Mouse (Mus musculus) MEL (cell line): ENCODE measurements around the gene Id3. TPM values are rescaled to one million over a fixed set of nuclear protein-coding genes. Genes with fewer than 3 reads are reported as not detected.

Experiments used
- DNase-seq: peaks from one replicate; pipeline ENCODE4 v3.0.0; 2011; ENCODE audit warnings: low read depth, low spot score
- H3K27ac ChIP-seq: 2 replicates; pipeline ENCODE4 v1.5.1; 2012; ENCODE audit warnings: low read depth, mild to moderate bottlenecking, control low read depth, low read length, moderate library complexity; ENCODE audit not compliant: control insufficient read depth
- H3K27me3 ChIP-seq, 2 experiments: fragments of 150-350 bp in 1 of 2; sonication (generic) in 1 of 2; 2 replicates each; pipeline ENCODE4 v1.6.1; 2012; ENCODE audit warnings: low read length in 2 of 2, mild to moderate bottlenecking in 2 of 2, improper control_type of control experiment in 1 of 2, moderate library complexity in 1 of 2; ENCODE audit not compliant: insufficient read depth in 2 of 2, control insufficient read depth in 1 of 2
- H3K36me3 ChIP-seq, 2 experiments: 2 replicates each; pipeline ENCODE4 v1.6.1; 2012 to 2014; ENCODE audit warnings: low read length in 2 of 2, improper control_type of control experiment in 1 of 2, inconsistent platforms in 1 of 2, mild to moderate bottlenecking in 1 of 2; ENCODE audit not compliant: insufficient read depth in 2 of 2, control insufficient read depth in 1 of 2
- H3K4me1 ChIP-seq, 2 experiments: fragments of 150-350 bp in 1 of 2; sonication (generic) in 1 of 2; 2 replicates each; pipeline ENCODE4 v1.6.1; 2012; ENCODE audit warnings: low read length in 2 of 2, improper control_type of control experiment in 1 of 2, mild to moderate bottlenecking in 1 of 2; ENCODE audit not compliant: insufficient read depth in 2 of 2, control insufficient read depth in 1 of 2
- H3K4me3 ChIP-seq, 2 experiments: fragments of 150-350 bp in 1 of 2; sonication (generic) in 1 of 2; 2 replicates each; pipeline ENCODE4 v1.5.1; 2012; ENCODE audit warnings: low read depth in 2 of 2, low read length in 2 of 2, mild to moderate bottlenecking in 2 of 2, moderate library complexity in 2 of 2, control low read depth in 1 of 2, improper control_type of control experiment in 1 of 2; ENCODE audit not compliant: control insufficient read depth in 1 of 2, insufficient read depth in 1 of 2
- H3K79me2 ChIP-seq: 2 replicates; pipeline ENCODE4 v1.6.1; 2012; ENCODE audit warnings: mild to moderate bottlenecking, low read length, moderate library complexity; ENCODE audit not compliant: control insufficient read depth, poor library complexity, insufficient read depth
- H3K9ac ChIP-seq: 2 replicates; pipeline ENCODE4 v1.6.1; 2012; ENCODE audit warnings: low read depth, mild to moderate bottlenecking, control low read depth, low read length, moderate library complexity; ENCODE audit not compliant: control insufficient read depth, poor library complexity, severe bottlenecking
- H3K9me3 ChIP-seq: fragments of 150-350 bp; sonication (generic); replicated peaks from 2 replicates; pipeline ENCODE4 v1.6.1; 2012; ENCODE audit warnings: mild to moderate bottlenecking, low read length, improper control_type of control experiment, moderate library complexity; ENCODE audit not compliant: insufficient read depth
- BHLHE40 ChIP-seq: IDR thresholded peaks from 2 replicates; pipeline ENCODE4 v1.6.1; 2012; ENCODE audit warnings: low read depth, mild to moderate bottlenecking, inconsistent platforms, low read length, improper control_type of control experiment, borderline replicate concordance
- CHD1 ChIP-seq: IDR thresholded peaks from 2 replicates; pipeline ENCODE4 v1.6.1; 2012; ENCODE audit warnings: low read depth, mild to moderate bottlenecking, inconsistent platforms, low read length, improper control_type of control experiment
- CTCF ChIP-seq, 3 experiments: IDR thresholded peaks in 2 of 3; conservative IDR thresholded peaks in 1 of 3; 2 replicates each; pipeline ENCODE4 v1.5.1; 2011 to 2012; ENCODE audit warnings: low read length in 3 of 3, low read depth in 2 of 3, mild to moderate bottlenecking in 2 of 3, improper control_type of control experiment in 1 of 3, inconsistent platforms in 1 of 3, mixed read lengths in 1 of 3, moderate library complexity in 1 of 3; ENCODE audit not compliant: control insufficient read depth in 1 of 3, insufficient read depth in 1 of 3, poor library complexity in 1 of 3, severe bottlenecking in 1 of 3
- HCFC1 ChIP-seq: IDR thresholded peaks from 2 replicates; pipeline ENCODE4 v1.6.1; 2012; ENCODE audit warnings: low read depth, mild to moderate bottlenecking, inconsistent platforms, low read length, improper control_type of control experiment, moderate library complexity
- JUND ChIP-seq: IDR thresholded peaks from 2 replicates; pipeline ENCODE4 v1.6.1; 2011; ENCODE audit warnings: low read depth, mild to moderate bottlenecking, improper control_type of control experiment, low read length
- KAT2A ChIP-seq: conservative IDR thresholded peaks from 2 replicates; pipeline ENCODE4 v1.6.1; 2012; ENCODE audit warnings: low read depth, low read length, improper control_type of control experiment, inconsistent platforms
- MEF2A ChIP-seq: IDR thresholded peaks from 2 replicates; pipeline ENCODE4 v1.6.1; 2014; ENCODE audit warnings: low read depth, mild to moderate bottlenecking, inconsistent platforms, low read length, improper control_type of control experiment; ENCODE audit not compliant: poor library complexity, insufficient replicate concordance, severe bottlenecking; ENCODE audit errors: extremely low read depth
- NELFE ChIP-seq: IDR thresholded peaks from 2 replicates; pipeline ENCODE4 v1.6.1; 2011; ENCODE audit warnings: low read depth, low read length, improper control_type of control experiment
- NRF1 ChIP-seq: IDR thresholded peaks from 2 replicates; pipeline ENCODE4 v1.6.1; 2014; ENCODE audit warnings: low read depth, mild to moderate bottlenecking, inconsistent platforms, low read length, improper control_type of control experiment, moderate library complexity; ENCODE audit not compliant: poor library complexity, insufficient read depth, severe bottlenecking
- RAD21 ChIP-seq: IDR thresholded peaks from 2 replicates; pipeline ENCODE4 v1.6.1; 2011; ENCODE audit warnings: mild to moderate bottlenecking, low read depth, low read length, improper control_type of control experiment
- SMC3 ChIP-seq: IDR thresholded peaks from 2 replicates; pipeline ENCODE4 v1.6.1; 2011; ENCODE audit warnings: low read depth, low read length, improper control_type of control experiment
- UBTF ChIP-seq: IDR thresholded peaks from 2 replicates; pipeline ENCODE4 v1.6.1; 2012; ENCODE audit warnings: low read depth, mild to moderate bottlenecking, inconsistent platforms, low read length, improper control_type of control experiment, moderate library complexity, borderline replicate concordance; ENCODE audit not compliant: insufficient read depth
- USF2 ChIP-seq, 2 experiments: IDR thresholded peaks; 2 replicates each; pipeline ENCODE4 v1.6.1; 2011 to 2012; ENCODE audit warnings: improper control_type of control experiment in 2 of 2, low read length in 2 of 2, borderline replicate concordance in 1 of 2, inconsistent platforms in 1 of 2, low read depth in 1 of 2, mild to moderate bottlenecking in 1 of 2; ENCODE audit not compliant: insufficient read depth in 1 of 2
- ZC3H11A ChIP-seq: IDR thresholded peaks from 2 replicates; pipeline ENCODE4 v1.6.1; 2012; ENCODE audit warnings: low read depth, mild to moderate bottlenecking, inconsistent platforms, low read length, improper control_type of control experiment
- polyA plus RNA-seq, 2 experiments: library from polyadenylated mRNA; stranded (reverse) in 1 of 2; unstranded in 1 of 2; fragments of >175 nt in 1 of 2; fragments of >200 nt in 1 of 2; gene quantifications; 2 replicates each; pipeline versions ENCODE4 v1.2.1 to v1.2.4; 2012; ENCODE audit warnings: low replicate concordance in 2 of 2, low read depth in 1 of 2; ENCODE audit not compliant: insufficient read length in 2 of 2, insufficient read depth in 1 of 2, missing spikeins in 1 of 2
- total RNA-seq: library from RNA; depleted of rRNA; stranded (reverse); fragments of 300-350 nt; gene quantifications from 2 replicates; pipeline ENCODE4 v1.2.3, GENCODE M21; 2012

The Id3 gene
- total and polyA plus RNA-seq, 3 experiments = 0.17 to 0.27 TPM; not detected in 1

GRCm38 (mm10) chr4:136152821-136153220 is 9.5 kb downstream of the Id3 start:
- Histone ChIP-seq H3K9me3 (no peaks in the 10 kb centered on the region), H3K4me1 (no peaks in the 10 kb centered on the region), H3K9ac (no peak overlapping the region), H3K27me3 (peaks cover 3 to 4% of the 10 kb centered on the region in 2 experiments; a peak in 3 of 4 replicates), H3K79me2 (no peaks in the 10 kb centered on the region), H3K4me3 (no peak overlapping the region), H3K36me3 (no peaks in the 10 kb centered on the region), H3K27ac (no peak overlapping the region)
- peak; percentile 49 for DNase-seq
- TF ChIP-seq RAD21 = peak; percentile 7
- no peak for TF ChIP-seq CHD1
- TF ChIP-seq USF2 (IDR thresholded peaks at IDR 0.05; ENCODE audit: borderline replicate concordance in 1 of 2, insufficient read depth in 1 of 2, low read depth in 1 of 2, low read length in 2 of 2) = no peak
- TF ChIP-seq SMC3 = peak; percentile 32
- peak; percentile 43 to 52 (median 51) for TF ChIP-seq CTCF (IDR thresholded peaks at IDR 0.05 in 2 of 3, conservative IDR thresholded peaks at IDR 0.05 in 1 of 3; ENCODE audit: control insufficient read depth in 1 of 3, insufficient read depth in 1 of 3, low read depth in 2 of 3, low read length in 3 of 3, poor library complexity in 1 of 3, severe bottlenecking in 1 of 3)
- TF ChIP-seq BHLHE40 = no peak
- no peak for TF ChIP-seq NELFE

GRCm38 (mm10) chr4:136154462-136154861 is 11.2 kb downstream of the Id3 start:
- no peak overlapping the region for H3K27ac ChIP-seq
- no peak overlapping the region for H3K9ac ChIP-seq
- H3K4me1 ChIP-seq = no peaks in the 10 kb centered on the region
- no peak overlapping the region for H3K4me3 ChIP-seq
- no peak for DNase-seq
- H3K27me3 ChIP-seq = peaks cover 3 to 4% of the 10 kb centered on the region in 2 experiments; a peak in 3 of 4 replicates
- TF ChIP-seq MEF2A (no peak), USF2 (IDR thresholded peaks at IDR 0.05; ENCODE audit: borderline replicate concordance in 1 of 2, insufficient read depth in 1 of 2, low read depth in 1 of 2, low read length in 2 of 2) (no peak), NRF1 (no peak), CTCF (IDR thresholded peaks at IDR 0.05 in 2 of 3, conservative IDR thresholded peaks at IDR 0.05 in 1 of 3; ENCODE audit: control insufficient read depth in 1 of 3, insufficient read depth in 1 of 3, low read depth in 2 of 3, low read length in 3 of 3, poor library complexity in 1 of 3, severe bottlenecking in 1 of 3) (no peak), KAT2A (no peak), HCFC1 (no peak), ZC3H11A (no peak), UBTF (no peak), JUND (no peak)
- no peaks in the 10 kb centered on the region for H3K9me3 ChIP-seq
- no peaks in the 10 kb centered on the region for H3K79me2 ChIP-seq
- no peaks in the 10 kb centered on the region for H3K36me3 ChIP-seq
